Mouse (Mus musculus) ES-E14 (cell line): ENCODE results near the gene Rara. TPM values are rescaled to one million over a fixed set of nuclear protein-coding genes. Genes with fewer than 3 reads are reported as not detected.
"Not testable (repeated sequence)": the region's sequence is repeated elsewhere in the genome, so short reads cannot be mapped to it uniquely, and the experiment has no call there.

Experiments
- DNase-seq: peaks from one replicate; pipeline ENCODE4 v3.0.0-alpha.2; 2013; ENCODE audit warnings: low read depth, low spot score
- H3K27ac ChIP-seq: 2 replicates; pipeline ENCODE4 v1.5.1; 2012; ENCODE audit warnings: low read depth, mild to moderate bottlenecking, low read length, moderate library complexity, mixed read lengths; ENCODE audit not compliant: poor library complexity, insufficient read depth, severe bottlenecking
- H3K36me3 ChIP-seq: 2 replicates; pipeline ENCODE4 v1.6.1; 2012; ENCODE audit warnings: mild to moderate bottlenecking, low read length, moderate library complexity, mixed read lengths; ENCODE audit not compliant: control insufficient read depth, poor library complexity, insufficient read depth, severe bottlenecking
- H3K4me1 ChIP-seq, 2 experiments: fragments of 150-350 bp in 1 of 2; sonication (generic) in 1 of 2; 2 replicates each; pipeline ENCODE4 v1.6.1; 2012; ENCODE audit warnings: low read length in 2 of 2, mild to moderate bottlenecking in 1 of 2, mixed read lengths in 1 of 2; ENCODE audit not compliant: control insufficient read depth in 2 of 2, insufficient read depth in 2 of 2, poor library complexity in 1 of 2
- H3K4me3 ChIP-seq, 2 experiments: fragments of 150-350 bp in 1 of 2; sonication (generic) in 1 of 2; 2 replicates each; pipeline ENCODE4 v1.5.1; 2012; ENCODE audit warnings: low read length in 2 of 2, low read depth in 1 of 2, mild to moderate bottlenecking in 1 of 2, mixed read lengths in 1 of 2; ENCODE audit not compliant: insufficient read depth in 1 of 2, poor library complexity in 1 of 2, severe bottlenecking in 1 of 2
- H3K9ac ChIP-seq: 2 replicates; pipeline ENCODE4 v1.6.1; 2012; ENCODE audit warnings: low read depth, mild to moderate bottlenecking, low read length, mixed read lengths; ENCODE audit not compliant: poor library complexity, insufficient read depth, severe bottlenecking
- H3K9me3 ChIP-seq: fragments of 150-350 bp; sonication (generic); 2 replicates; pipeline ENCODE4 v1.6.1; 2012; ENCODE audit warnings: low read depth, mild to moderate bottlenecking, low read length; ENCODE audit not compliant: control insufficient read depth, insufficient read depth
- CHD2 ChIP-seq: IDR thresholded peaks from 2 replicates; pipeline ENCODE4 v1.6.1; 2014; ENCODE audit warnings: mild to moderate bottlenecking, low read depth, low read length, inconsistent platforms
- HCFC1 ChIP-seq: IDR thresholded peaks from 2 replicates; pipeline ENCODE4 v1.6.1; 2012; ENCODE audit warnings: low read length, inconsistent platforms, borderline replicate concordance; ENCODE audit not compliant: insufficient read depth
- MAFK ChIP-seq: IDR thresholded peaks from 2 replicates; pipeline ENCODE4 v1.6.1; 2014; ENCODE audit warnings: mild to moderate bottlenecking, low read depth, low read length, inconsistent platforms; ENCODE audit not compliant: insufficient read depth
- ZC3H11A ChIP-seq: IDR thresholded peaks from 2 replicates; pipeline ENCODE4 v1.6.1; 2012; ENCODE audit warnings: low read depth, mild to moderate bottlenecking, inconsistent platforms, low read length, borderline replicate concordance
- ZNF384 ChIP-seq: IDR thresholded peaks from 2 replicates; pipeline ENCODE4 v1.6.1; 2012; ENCODE audit warnings: low read depth, low read length, inconsistent platforms
- in situ Hi-C, 2 experiments: fragments of 600-800 bp; cut with MboI; formaldehyde crosslinking; loops; one replicate each; pipeline ENCODE4 v1.15.1; 2025; ENCODE audit warnings: low sequenced_read_pairs in 2 of 2, inconsistent platforms in 1 of 2; ENCODE audit not compliant: unreplicated experiment in 2 of 2
- total RNA-seq: library from RNA; depleted of rRNA; stranded (reverse); fragments of 300-350 nt; gene quantifications from 2 replicates; pipeline ENCODE4 v1.2.3, GENCODE M21; 2012

Gene Rara
- total RNA-seq, 1 experiment = 25.8 TPM

- Histone ChIP-seq H3K9ac (no peak overlapping the region), H3K4me3 (no peak overlapping the region), H3K27ac (no peak overlapping the region), H3K9me3 (no peaks in the 10 kb centered on the region), H3K36me3 (no peaks in the 10 kb centered on the region), H3K4me1 (peaks cover 5 to 39% of the 10 kb centered on the region in 2 experiments; a peak in 3 of 4 replicates)
- in situ Hi-C loops = no loop called here
- no peak for DNase-seq
- TF ChIP-seq ZC3H11A (no peak), CHD2 (no peak), HCFC1 (no peak), MAFK (no peak), ZNF384 (no peak)
Measured at GRCm38 (mm10) chr11:98931513-98932292, 4.1 kb downstream of the Rara start.

- no peaks in the 10 kb centered on the region for H3K36me3 ChIP-seq
- H3K4me3 ChIP-seq = no peak overlapping the region; a peak in 1 of 4 replicates
- H3K9me3 ChIP-seq = no peaks in the 10 kb centered on the region
- peaks cover 5 to 42% of the 10 kb centered on the region in 2 experiments; a peak in 3 of 4 replicates for H3K4me1 ChIP-seq
- DNase-seq = no peak
- H3K27ac ChIP-seq = no peak overlapping the region
- no peak overlapping the region for H3K9ac ChIP-seq
- in situ Hi-C loops = no loop called here
- no peak for TF ChIP-seq MAFK
Measured at GRCm38 (mm10) chr11:98932293-98933091, 4.9 kb downstream of the Rara start.

DNA sequence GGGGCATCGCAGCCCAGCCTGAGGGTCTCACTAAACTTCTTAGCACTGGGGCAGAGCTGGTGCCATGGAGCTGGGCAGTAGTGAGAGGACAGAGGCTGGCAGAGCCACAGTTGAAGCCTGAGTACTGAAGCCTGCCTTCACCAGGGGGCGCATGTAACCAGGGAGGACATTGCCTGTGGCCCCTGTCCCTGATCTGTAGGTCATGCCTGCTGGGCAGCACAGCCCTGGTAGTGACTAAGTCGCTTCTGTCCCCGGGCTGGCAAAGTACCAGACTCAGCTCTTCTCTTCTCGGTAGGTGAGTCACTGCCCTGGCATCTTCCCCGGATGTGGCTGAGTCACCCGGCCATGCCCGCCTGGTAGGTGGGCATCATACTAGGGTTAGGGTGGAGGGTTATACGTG is 5.5 kb downstream of the Rara start:
- no peak for TF ChIP-seq CHD2
- no peak for TF ChIP-seq ZNF384
- TF ChIP-seq ZC3H11A = no peak
- no peak for TF ChIP-seq MAFK
- TF ChIP-seq HCFC1 = no peak
- Histone ChIP-seq H3K4me3 (no peak overlapping the region; a peak in 1 of 4 replicates), H3K27ac (no peak overlapping the region), H3K9me3 (no peaks in the 10 kb centered on the region), H3K9ac (no peak overlapping the region), H3K36me3 (no peaks in the 10 kb centered on the region), H3K4me1 (peaks cover 5 to 39% of the 10 kb centered on the region in 2 experiments; a peak in 2 of 4 replicates)
- no peak for DNase-seq
- in situ Hi-C loops = no loop called here

DNA sequence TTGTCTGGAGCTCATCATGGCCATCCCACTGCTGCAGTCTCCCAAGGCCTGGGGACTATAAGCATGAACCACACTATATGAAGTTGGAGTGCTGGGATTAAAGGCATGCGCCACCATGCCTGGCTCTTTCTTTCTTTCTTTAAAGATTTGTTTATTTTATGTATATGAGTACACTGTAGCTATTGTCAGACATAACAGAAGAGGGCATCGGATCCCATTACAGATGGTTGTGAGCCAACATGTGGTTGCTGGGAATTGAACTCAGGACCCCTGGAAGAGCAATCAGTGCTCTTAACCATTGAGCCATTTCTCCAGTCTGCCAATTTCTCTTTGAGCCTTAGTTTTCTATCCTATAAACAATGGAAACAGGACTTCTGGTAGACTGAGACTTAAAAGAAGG is 6.2 kb downstream of the Rara start:
- peaks cover 6 to 36% of the 10 kb centered on the region in 2 experiments for H3K4me1 ChIP-seq
- H3K9me3 ChIP-seq, H3K9ac ChIP-seq, H3K27ac ChIP-seq, in situ Hi-C loops, H3K36me3 ChIP-seq, H3K4me3 ChIP-seq, DNase-seq: not testable (repeated sequence)
